Mouse (Mus musculus): ENCODE results near the gene Bicdl1. TPM values are rescaled to one million over a fixed set of nuclear protein-coding genes. Genes with fewer than 3 reads are reported as not detected.

Bicdl1 gene
- polyA plus RNA-seq, 1 experiment from 2014 or later, result 7.1 TPM

DNA sequence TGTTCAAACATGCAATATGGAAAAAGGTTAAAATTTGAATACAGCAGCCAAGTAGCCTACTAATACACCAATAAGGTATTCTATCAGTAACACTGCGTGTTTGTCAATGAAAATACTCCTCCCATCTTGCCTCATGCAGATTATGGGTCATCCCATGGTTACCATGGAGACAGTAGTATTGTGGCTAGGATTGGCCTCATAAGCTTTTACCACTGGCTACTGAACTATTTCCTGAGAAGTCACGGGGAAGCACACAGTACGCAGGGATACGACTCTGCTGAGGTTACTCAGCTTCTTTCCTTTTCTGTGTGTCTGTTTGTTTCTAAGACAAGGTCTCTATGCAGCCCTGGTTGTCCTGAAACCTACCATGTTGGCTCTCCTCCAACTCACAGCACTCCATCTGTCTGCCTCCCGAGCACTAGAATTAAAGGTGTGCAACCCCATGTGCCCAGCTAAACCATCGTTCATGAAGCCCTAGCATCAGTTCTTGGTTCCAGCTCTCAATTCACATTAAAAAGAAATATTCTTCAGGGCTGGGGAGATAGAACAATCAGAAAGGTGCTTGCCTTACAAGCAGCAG lies 36.1 kb downstream of the Bicdl1 start:
- Histone ChIP-seq H3K9ac (ENCODE audit: low read length) (no peak overlapping the region), H3K27ac (replicated peaks in 1 of 2; ENCODE audit: control insufficient read depth in 1 of 2, insufficient read depth in 1 of 2, low read depth in 2 of 2, low read length in 2 of 2) (no peak overlapping the region), H3K4me1 (ENCODE audit: control insufficient read depth in 2 of 2, insufficient read depth in 2 of 2, low read length in 2 of 2) (no peaks in the 10 kb centered on the region), H3K4me3 (ENCODE audit: control insufficient read depth in 1 of 2, insufficient read depth in 1 of 2, low read depth in 1 of 2, low read length in 2 of 2) (no peak overlapping the region), H3K9me3 (ENCODE audit: control insufficient read depth, low read length) (no peaks in the 10 kb centered on the region), H3K4me2 (ENCODE audit: low read length) (no peak overlapping the region), H3K27me3 (ENCODE audit: control insufficient read depth, insufficient read depth, low read length) (no peaks in the 10 kb centered on the region; the same call in 1 of the 2 replicates), H3K36me3 (ENCODE audit: control insufficient read depth, insufficient read depth, low read length) (no peaks in the 10 kb centered on the region)
- 80% methylated on average over 6 of the region's 6 CpGs for WGBS
- no peak for ATAC-seq (ENCODE audit: insufficient number of reproducible peaks, insufficient read depth, low FRiP score, low read depth)

DNA sequence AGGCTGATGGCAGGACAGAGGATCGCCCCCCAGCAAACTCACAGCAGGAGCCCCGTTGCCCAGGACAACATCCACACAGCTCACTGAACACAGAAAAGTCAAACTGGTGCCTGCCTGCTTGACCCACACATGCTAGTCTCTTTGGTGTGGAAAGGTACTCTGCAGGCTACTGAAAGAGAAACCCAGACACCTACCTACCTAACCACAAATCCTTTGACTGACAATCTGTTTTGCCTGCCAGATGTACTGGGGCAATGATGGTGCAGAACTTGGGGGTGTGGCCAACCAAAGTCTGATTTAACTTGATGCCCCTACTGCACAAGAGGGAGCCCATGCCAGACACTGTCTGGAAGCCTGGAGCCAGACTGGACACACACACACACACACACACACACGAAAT lies 38.1 kb downstream of the Bicdl1 start:
- Histone ChIP-seq H3K4me3 (ENCODE audit: control insufficient read depth in 1 of 2, insufficient read depth in 1 of 2, low read depth in 1 of 2, low read length in 2 of 2) (no peak overlapping the region), H3K36me3 (ENCODE audit: control insufficient read depth, insufficient read depth, low read length) (no peaks in the 10 kb centered on the region), H3K9ac (ENCODE audit: low read length) (no peak overlapping the region), H3K4me2 (ENCODE audit: low read length) (no peak overlapping the region), H3K4me1 (ENCODE audit: control insufficient read depth in 2 of 2, insufficient read depth in 2 of 2, low read length in 2 of 2) (no peaks in the 10 kb centered on the region), H3K27me3 (ENCODE audit: control insufficient read depth, insufficient read depth, low read length) (no peaks in the 10 kb centered on the region; the same call in 1 of the 2 replicates), H3K9me3 (ENCODE audit: control insufficient read depth, low read length) (no peaks in the 10 kb centered on the region), H3K27ac (replicated peaks in 1 of 2; ENCODE audit: control insufficient read depth in 1 of 2, insufficient read depth in 1 of 2, low read depth in 2 of 2, low read length in 2 of 2) (no peak overlapping the region)
- 51% methylated on average over 3 of the region's 3 CpGs for WGBS
- no peak for ATAC-seq (ENCODE audit: insufficient number of reproducible peaks, insufficient read depth, low FRiP score, low read depth)

DNA sequence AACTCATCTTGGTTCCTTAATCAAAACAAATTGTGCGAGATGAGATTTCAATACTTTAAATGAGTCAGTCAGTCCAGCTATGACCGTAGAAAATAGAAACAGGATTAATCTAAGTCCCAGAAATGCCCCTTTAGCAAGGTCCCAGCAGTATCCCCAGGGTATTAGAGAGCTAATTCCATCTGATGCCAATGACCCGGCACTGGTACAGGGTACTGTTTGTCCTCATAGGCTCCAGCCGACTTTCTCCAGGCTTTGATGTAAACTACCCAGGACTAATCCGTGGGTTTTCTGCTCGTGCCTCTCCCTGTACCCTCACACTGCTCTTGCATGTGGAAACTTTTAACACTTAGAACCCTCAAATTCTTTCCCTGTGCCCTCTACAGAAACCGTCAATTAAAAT lies 44.7 kb downstream of the Bicdl1 start:
- WGBS, result 61% methylated on average over 7 of the region's 7 CpGs
- no peaks in the 10 kb centered on the region for H3K9me3 ChIP-seq (ENCODE audit: control insufficient read depth, low read length)
- ATAC-seq (ENCODE audit: insufficient number of reproducible peaks, insufficient read depth, low FRiP score, low read depth), result no peak
- no peak overlapping the region for H3K27ac ChIP-seq (replicated peaks in 1 of 2; ENCODE audit: control insufficient read depth in 1 of 2, insufficient read depth in 1 of 2, low read depth in 2 of 2, low read length in 2 of 2)
- no peaks in the 10 kb centered on the region for H3K27me3 ChIP-seq (ENCODE audit: control insufficient read depth, insufficient read depth, low read length)
- no peak overlapping the region for H3K4me2 ChIP-seq (ENCODE audit: low read length)
- no peak overlapping the region for H3K9ac ChIP-seq (ENCODE audit: low read length)
- H3K4me3 ChIP-seq (ENCODE audit: control insufficient read depth in 1 of 2, insufficient read depth in 1 of 2, low read depth in 1 of 2, low read length in 2 of 2), result no peak overlapping the region
- no peaks in the 10 kb centered on the region for H3K4me1 ChIP-seq (ENCODE audit: control insufficient read depth in 2 of 2, insufficient read depth in 2 of 2, low read length in 2 of 2)
- H3K36me3 ChIP-seq (ENCODE audit: control insufficient read depth, insufficient read depth, low read length), result no peaks in the 10 kb centered on the region

DNA sequence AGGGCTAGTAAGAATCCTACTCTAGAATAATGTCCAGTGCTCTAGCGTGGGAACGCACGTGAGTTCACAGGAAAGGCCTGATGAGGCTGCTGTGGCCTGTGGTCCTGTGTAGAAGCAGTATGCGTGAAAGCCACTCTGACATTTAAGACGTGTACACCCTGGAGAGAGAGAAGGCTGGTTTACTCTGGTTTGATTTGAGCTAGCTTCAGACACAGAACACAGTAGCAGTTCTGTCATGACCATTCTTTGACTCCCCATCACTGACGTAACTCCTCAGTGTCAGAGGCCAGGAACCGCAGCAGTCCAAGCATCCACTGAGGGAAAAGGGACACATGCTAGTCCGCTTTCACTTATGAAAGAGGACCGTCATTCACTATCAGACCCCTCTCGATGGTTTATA lies 46.3 kb downstream of the Bicdl1 start:
- Histone ChIP-seq H3K27ac (replicated peaks in 1 of 2; ENCODE audit: control insufficient read depth in 1 of 2, insufficient read depth in 1 of 2, low read depth in 2 of 2, low read length in 2 of 2) (no peak overlapping the region), H3K9ac (ENCODE audit: low read length) (no peak overlapping the region), H3K36me3 (ENCODE audit: control insufficient read depth, insufficient read depth, low read length) (no peaks in the 10 kb centered on the region), H3K4me1 (ENCODE audit: control insufficient read depth in 2 of 2, insufficient read depth in 2 of 2, low read length in 2 of 2) (no peaks in the 10 kb centered on the region), H3K4me3 (ENCODE audit: control insufficient read depth in 1 of 2, insufficient read depth in 1 of 2, low read depth in 1 of 2, low read length in 2 of 2) (no peak overlapping the region), H3K4me2 (ENCODE audit: low read length) (no peak overlapping the region), H3K9me3 (ENCODE audit: control insufficient read depth, low read length) (no peaks in the 10 kb centered on the region), H3K27me3 (ENCODE audit: control insufficient read depth, insufficient read depth, low read length) (no peaks in the 10 kb centered on the region)
- 87% methylated on average over 10 of the region's 10 CpGs for WGBS
- ATAC-seq (ENCODE audit: insufficient number of reproducible peaks, insufficient read depth, low FRiP score, low read depth), result no peak

DNA sequence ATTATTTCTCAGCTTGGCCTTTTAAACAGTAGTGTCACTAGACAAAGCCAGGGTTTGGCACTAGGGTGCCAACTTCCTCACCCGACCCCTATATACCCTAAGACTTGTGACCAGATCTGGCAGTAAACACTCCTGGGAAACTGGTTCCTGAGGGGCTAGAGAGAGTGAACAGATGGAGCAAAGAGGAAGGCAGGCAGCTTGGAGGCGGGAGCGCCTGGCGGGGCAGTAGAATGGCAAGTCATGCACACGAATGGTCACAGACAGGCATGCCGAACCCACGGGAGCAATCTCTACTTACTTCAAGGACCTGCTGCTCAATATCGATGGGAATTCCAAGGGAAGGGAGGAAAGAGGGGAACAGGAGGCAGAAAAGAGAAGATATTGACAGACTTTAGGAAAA lies 59.6 kb downstream of the Bicdl1 start:
- no peak overlapping the region for H3K9ac ChIP-seq (ENCODE audit: low read length)
- no peaks in the 10 kb centered on the region for H3K9me3 ChIP-seq (ENCODE audit: control insufficient read depth, low read length)
- H3K4me1 ChIP-seq (ENCODE audit: control insufficient read depth in 2 of 2, insufficient read depth in 2 of 2, low read length in 2 of 2), result no peaks in the 10 kb centered on the region; a peak in 1 of 4 replicates
- no peak overlapping the region for H3K4me3 ChIP-seq (ENCODE audit: control insufficient read depth in 1 of 2, insufficient read depth in 1 of 2, low read depth in 1 of 2, low read length in 2 of 2)
- WGBS, result 80% methylated on average over 8 of the region's 8 CpGs
- no peak for ATAC-seq (ENCODE audit: insufficient number of reproducible peaks, insufficient read depth, low FRiP score, low read depth)
- no peaks in the 10 kb centered on the region for H3K36me3 ChIP-seq (ENCODE audit: control insufficient read depth, insufficient read depth, low read length)
- H3K4me2 ChIP-seq (ENCODE audit: low read length), result no peak overlapping the region
- H3K27ac ChIP-seq (replicated peaks in 1 of 2; ENCODE audit: control insufficient read depth in 1 of 2, insufficient read depth in 1 of 2, low read depth in 2 of 2, low read length in 2 of 2), result no peak overlapping the region
- no peaks in the 10 kb centered on the region for H3K27me3 ChIP-seq (ENCODE audit: control insufficient read depth, insufficient read depth, low read length)

DNA sequence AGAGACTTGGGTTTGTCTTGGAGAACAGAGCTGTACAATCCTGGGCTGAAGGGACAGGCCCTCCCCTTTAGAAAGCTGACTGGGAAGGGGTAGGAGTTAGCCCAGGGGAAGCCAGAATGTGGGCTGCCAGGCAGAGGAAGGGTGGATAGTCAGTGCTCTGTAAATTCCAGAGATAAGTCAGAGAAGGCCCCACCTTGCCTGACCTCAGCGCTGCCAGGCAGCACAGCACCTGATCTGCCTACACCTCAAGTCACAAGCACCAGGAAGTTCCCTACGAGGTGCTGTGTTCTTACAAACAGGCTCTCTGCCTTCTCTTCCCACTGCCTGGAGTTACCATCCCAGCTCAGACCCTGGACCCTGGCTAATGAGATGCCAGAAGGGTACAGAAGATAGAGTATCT lies 61.0 kb downstream of the Bicdl1 start:
- Histone ChIP-seq H3K27ac (replicated peaks in 1 of 2; ENCODE audit: control insufficient read depth in 1 of 2, insufficient read depth in 1 of 2, low read depth in 2 of 2, low read length in 2 of 2) (no peak overlapping the region), H3K4me3 (ENCODE audit: control insufficient read depth in 1 of 2, insufficient read depth in 1 of 2, low read depth in 1 of 2, low read length in 2 of 2) (no peak overlapping the region), H3K36me3 (ENCODE audit: control insufficient read depth, insufficient read depth, low read length) (no peaks in the 10 kb centered on the region), H3K4me1 (ENCODE audit: control insufficient read depth in 2 of 2, insufficient read depth in 2 of 2, low read length in 2 of 2) (no peaks in the 10 kb centered on the region; a peak in 1 of 4 replicates), H3K27me3 (ENCODE audit: control insufficient read depth, insufficient read depth, low read length) (no peaks in the 10 kb centered on the region), H3K4me2 (ENCODE audit: low read length) (no peak overlapping the region), H3K9me3 (ENCODE audit: control insufficient read depth, low read length) (no peaks in the 10 kb centered on the region), H3K9ac (ENCODE audit: low read length) (no peak overlapping the region)
- no peak for ATAC-seq (ENCODE audit: insufficient number of reproducible peaks, insufficient read depth, low FRiP score, low read depth)
- 32% methylated on average over 2 of the region's 2 CpGs for WGBS

DNA sequence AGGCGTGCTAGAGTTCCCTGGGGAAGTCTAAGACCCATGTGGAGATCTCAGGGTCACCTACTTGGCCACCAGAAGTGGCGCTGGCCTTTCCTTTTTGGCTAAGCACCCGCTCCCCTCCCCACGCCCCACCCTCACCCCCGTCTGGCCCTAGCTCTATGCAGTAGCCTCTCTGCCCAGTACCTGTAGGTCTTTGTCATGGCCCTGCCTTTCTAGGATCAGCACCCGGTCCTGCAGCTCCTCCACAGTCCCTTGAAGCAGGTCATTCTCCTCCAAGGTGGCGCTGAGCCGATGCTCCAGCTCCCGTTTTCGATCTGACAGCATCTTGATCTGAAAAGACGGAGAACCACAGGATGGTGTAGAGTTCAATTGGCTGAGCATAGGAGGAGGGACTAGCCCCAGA lies 61.4 kb downstream of the Bicdl1 start:
- H3K4me3 ChIP-seq (ENCODE audit: control insufficient read depth in 1 of 2, insufficient read depth in 1 of 2, low read depth in 1 of 2, low read length in 2 of 2), result no peak overlapping the region
- no peaks in the 10 kb centered on the region for H3K27me3 ChIP-seq (ENCODE audit: control insufficient read depth, insufficient read depth, low read length)
- 80% methylated on average over 11 of the region's 11 CpGs for WGBS
- no peak overlapping the region for H3K27ac ChIP-seq (replicated peaks in 1 of 2; ENCODE audit: control insufficient read depth in 1 of 2, insufficient read depth in 1 of 2, low read depth in 2 of 2, low read length in 2 of 2)
- H3K4me2 ChIP-seq (ENCODE audit: low read length), result no peak overlapping the region
- H3K36me3 ChIP-seq (ENCODE audit: control insufficient read depth, insufficient read depth, low read length), result no peaks in the 10 kb centered on the region
- no peak for ATAC-seq (ENCODE audit: insufficient number of reproducible peaks, insufficient read depth, low FRiP score, low read depth)
- H3K9ac ChIP-seq (ENCODE audit: low read length), result no peak overlapping the region
- H3K9me3 ChIP-seq (ENCODE audit: control insufficient read depth, low read length), result no peaks in the 10 kb centered on the region
- no peaks in the 10 kb centered on the region; a peak in 1 of 4 replicates for H3K4me1 ChIP-seq (ENCODE audit: control insufficient read depth in 2 of 2, insufficient read depth in 2 of 2, low read length in 2 of 2)

DNA sequence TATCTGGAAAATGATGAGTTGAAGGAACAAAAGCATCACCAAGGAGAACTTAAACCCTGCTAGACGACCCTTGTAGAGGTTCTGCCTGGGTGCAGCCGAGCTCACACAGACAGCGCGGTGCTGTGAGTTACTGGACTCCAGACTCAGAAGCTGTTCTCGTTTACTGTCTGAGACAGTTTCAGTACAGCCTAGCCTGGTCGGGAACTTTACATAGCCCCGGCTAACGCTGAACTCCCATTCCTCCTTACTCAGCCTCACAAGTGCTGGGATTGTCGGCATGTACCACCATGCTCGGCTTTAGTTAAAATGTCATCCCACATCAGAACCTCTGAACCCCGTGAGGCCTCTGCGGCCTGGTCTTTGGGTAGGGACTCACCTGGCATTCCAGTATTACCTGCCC lies 62.4 kb downstream of the Bicdl1 start:
- Histone ChIP-seq H3K36me3 (ENCODE audit: control insufficient read depth, insufficient read depth, low read length) (no peaks in the 10 kb centered on the region), H3K27me3 (ENCODE audit: control insufficient read depth, insufficient read depth, low read length) (no peaks in the 10 kb centered on the region), H3K27ac (replicated peaks in 1 of 2; ENCODE audit: control insufficient read depth in 1 of 2, insufficient read depth in 1 of 2, low read depth in 2 of 2, low read length in 2 of 2) (no peak overlapping the region), H3K4me3 (ENCODE audit: control insufficient read depth in 1 of 2, insufficient read depth in 1 of 2, low read depth in 1 of 2, low read length in 2 of 2) (no peak overlapping the region), H3K9ac (ENCODE audit: low read length) (no peak overlapping the region), H3K4me2 (ENCODE audit: low read length) (no peak overlapping the region), H3K9me3 (ENCODE audit: control insufficient read depth, low read length) (no peaks in the 10 kb centered on the region), H3K4me1 (ENCODE audit: control insufficient read depth in 2 of 2, insufficient read depth in 2 of 2, low read length in 2 of 2) (no peaks in the 10 kb centered on the region; a peak in 1 of 4 replicates)
- ATAC-seq (ENCODE audit: insufficient number of reproducible peaks, insufficient read depth, low FRiP score, low read depth), result no peak
- WGBS, result 82% methylated on average over 12 of the region's 12 CpGs
